Comparison of ENCODE assay signal across 9 mouse cellular contexts in the genomic region with DNA sequence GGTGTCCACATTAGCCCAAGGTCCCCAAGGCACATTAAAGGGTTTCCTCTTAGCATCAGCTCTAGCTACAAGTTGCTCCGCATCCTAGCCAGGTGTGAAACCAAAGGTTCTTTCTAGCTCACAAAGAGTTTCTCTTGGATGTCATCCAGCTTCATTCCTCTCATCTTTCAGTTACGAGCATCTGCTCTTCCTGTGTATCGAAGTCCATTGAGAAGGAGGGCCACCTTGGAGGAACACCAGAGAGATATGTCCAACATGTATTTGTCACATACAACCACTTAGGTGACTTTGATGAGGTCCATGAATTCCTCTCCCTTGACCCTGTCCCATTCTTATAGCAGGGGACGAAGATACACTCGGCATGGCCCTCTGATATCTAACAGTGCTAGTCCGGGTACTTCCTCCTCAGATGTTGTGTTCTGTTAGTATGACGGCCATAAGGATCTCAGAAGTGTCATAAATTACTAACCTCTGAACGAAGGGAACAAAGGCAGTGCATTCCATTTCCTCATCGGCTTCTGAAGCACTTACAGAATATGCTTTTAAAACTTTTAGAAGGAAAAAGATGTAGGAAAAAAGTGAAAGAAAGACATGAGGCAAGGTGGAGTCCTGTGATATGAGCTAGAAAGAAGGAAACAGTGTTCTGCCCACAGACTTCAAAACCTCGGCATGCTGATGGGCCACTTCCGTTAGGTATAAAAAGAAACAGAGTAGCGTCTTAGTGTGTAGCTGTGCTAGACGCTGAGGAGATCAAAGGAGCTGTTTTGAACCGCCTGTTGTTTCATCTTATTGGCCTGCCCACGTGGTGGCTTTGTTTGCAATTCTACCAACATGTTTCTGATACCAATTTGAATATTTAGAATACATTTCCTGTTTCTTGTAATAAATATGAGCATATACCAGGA.
DNase-seq lines count a peak whose midpoint lies in the region; ATAC-seq and TF ChIP-seq lines count a peak whose summit lies in the region.
"Had no signal": no experiment of that assay in that cellular context is flagged by ENCODE, and none has a peak within 500 bp of the region (broad histone marks: within the 10 kb centered on the region; RNA-seq: fewer than 3 reads in every experiment).

No protein-coding gene starts in this region.

- no peak overlapping the region for H3K4me2 ChIP-seq in intestine, embryonic 16.5 days (ENCODE audit: low read depth, low read length)
- no peak overlapping the region for H3K4me2 ChIP-seq in intestine, embryonic 15.5 days (replicated peaks)
- H3K4me2 ChIP-seq in lung, postnatal 0 days (replicated peaks; ENCODE audit: low read depth, low read length), result no peak overlapping the region; the same call in 1 of the 2 replicates
- no peak overlapping the region for H3K4me2 ChIP-seq in forebrain, embryonic 14.5 days (ENCODE audit: low read length)
- no peak overlapping the region for H3K4me2 ChIP-seq in forebrain, embryonic 11.5 days (ENCODE audit: low read depth, low read length, severe bottlenecking)
- no peak overlapping the region for H3K4me2 ChIP-seq in kidney, embryonic 16.5 days (replicated peaks; ENCODE audit: low read depth, low read length)

- no peak for TF ChIP-seq EP300 in lung, postnatal 0 days (IDR thresholded peaks at IDR 0.05)

- peak; percentile 40 for DNase-seq in lung, postnatal 0 days (ENCODE audit: low spot score)
- DNase-seq in splenic B cell, adult 2 months (ENCODE audit: low read depth, low spot score), result peak; percentile 79
- DNase-seq in forebrain, embryonic 14.5 days (ENCODE audit: low spot score), result no peak
- no peak for DNase-seq in forebrain, embryonic 11.5 days (ENCODE audit: low spot score)

- no peak for TF ChIP-seq CTCF in lung, postnatal 0 days (IDR thresholded peaks at IDR 0.05)

- H3K4me3 ChIP-seq in intestine, embryonic 16.5 days (ENCODE audit: low read length), result no peak overlapping the region
- no peak overlapping the region for H3K4me3 ChIP-seq in intestine, embryonic 15.5 days (replicated peaks)
- H3K4me3 ChIP-seq in brown adipose tissue, adult 24 weeks (ENCODE audit: insufficient read depth, low read depth, low read length), result no peak overlapping the region; the same call in 1 of the 2 replicates
- H3K4me3 ChIP-seq in lung, postnatal 0 days (ENCODE audit: low read depth, low read length), result no peak overlapping the region
- H3K4me3 ChIP-seq in forebrain, embryonic 14.5 days (ENCODE audit: low read depth, low read length), result no peak overlapping the region
- H3K4me3 ChIP-seq in forebrain, embryonic 11.5 days (ENCODE audit: low read depth, low read length), result no peak overlapping the region
- no peak overlapping the region for H3K4me3 ChIP-seq in kidney, embryonic 16.5 days (ENCODE audit: low read length)
- H3K4me3 ChIP-seq: myocyte had no signal

- H3K9ac ChIP-seq in intestine, embryonic 16.5 days (ENCODE audit: low read depth, low read length), result no peak overlapping the region
- no peak overlapping the region for H3K9ac ChIP-seq in intestine, embryonic 15.5 days
- no peak overlapping the region for H3K9ac ChIP-seq in lung, postnatal 0 days (replicated peaks; ENCODE audit: low read depth)
- no peak overlapping the region for H3K9ac ChIP-seq in forebrain, embryonic 14.5 days (ENCODE audit: low read length)
- H3K9ac ChIP-seq in forebrain, embryonic 11.5 days (ENCODE audit: low read length), result no peak overlapping the region
- H3K9ac ChIP-seq in kidney, embryonic 16.5 days (replicated peaks; ENCODE audit: low read length), result no peak overlapping the region

- no peaks in the 10 kb centered on the region for H3K36me3 ChIP-seq in intestine, embryonic 16.5 days (ENCODE audit: control insufficient read depth, insufficient read depth, low read length)
- no peaks in the 10 kb centered on the region for H3K36me3 ChIP-seq in intestine, embryonic 15.5 days
- no peaks in the 10 kb centered on the region for H3K36me3 ChIP-seq in lung, postnatal 0 days (ENCODE audit: insufficient read depth, low read length)
- no peaks in the 10 kb centered on the region for H3K36me3 ChIP-seq in splenic B cell, adult 2 months (ENCODE audit: control insufficient read depth, insufficient read depth, low read length, poor library complexity, severe bottlenecking)
- no peaks in the 10 kb centered on the region for H3K36me3 ChIP-seq in forebrain, embryonic 14.5 days (ENCODE audit: control insufficient read depth, insufficient read depth, low read length)
- H3K36me3 ChIP-seq in forebrain, embryonic 11.5 days (ENCODE audit: control insufficient read depth, insufficient read depth, low read length), result no peaks in the 10 kb centered on the region
- H3K36me3 ChIP-seq in kidney, embryonic 16.5 days (ENCODE audit: insufficient read depth, low read length), result no peaks in the 10 kb centered on the region

- WGBS in intestine, embryonic 16.5 days, result 65% methylated on average over 15 of the region's 15 CpGs
- WGBS in intestine, embryonic 15.5 days, result 64% methylated on average over 15 of the region's 15 CpGs
- WGBS in lung, postnatal 0 days, result 48% methylated on average over 15 of the region's 15 CpGs
- whole genome bisulfite sequencing in forebrain, embryonic 14.5 days, result 79% methylated on average over 15 of the region's 15 CpGs
- 88% methylated on average over 15 of the region's 15 CpGs for WGBS in forebrain, embryonic 11.5 days
- 62% methylated on average over 15 of the region's 15 CpGs for WGBS in kidney, embryonic 16.5 days

- peak; percentile 48 for ATAC-seq in intestine, embryonic 16.5 days
- no peak for ATAC-seq in intestine, embryonic 15.5 days
- ATAC-seq in lung, postnatal 0 days, result 0 out of 2 replicates have a peak, but pooled peaks have one; percentile 20
- ATAC-seq in forebrain, embryonic 14.5 days, result no peak
- ATAC-seq in forebrain, embryonic 11.5 days (replicated peaks; ENCODE audit: low FRiP score), result no peak
- ATAC-seq in kidney, embryonic 16.5 days (ENCODE audit: low FRiP score, low TSS enrichment), result no peak

- no peaks in the 10 kb centered on the region for H3K9me3 ChIP-seq in intestine, embryonic 16.5 days (ENCODE audit: control insufficient read depth, low read length)
- H3K9me3 ChIP-seq in intestine, embryonic 15.5 days, result no peaks in the 10 kb centered on the region
- no peaks in the 10 kb centered on the region for H3K9me3 ChIP-seq in lung, postnatal 0 days (ENCODE audit: low read length)
- H3K9me3 ChIP-seq in forebrain, embryonic 14.5 days (replicated peaks; ENCODE audit: control insufficient read depth, low read length), result no peaks in the 10 kb centered on the region
- no peaks in the 10 kb centered on the region for H3K9me3 ChIP-seq in forebrain, embryonic 11.5 days (ENCODE audit: control insufficient read depth, low read length)
- H3K9me3 ChIP-seq in kidney, embryonic 16.5 days (ENCODE audit: low read length), result no peaks in the 10 kb centered on the region

- no peaks in the 10 kb centered on the region for H3K27me3 ChIP-seq in intestine, embryonic 16.5 days (replicated peaks; ENCODE audit: control insufficient read depth, insufficient read depth, low read length)
- no peaks in the 10 kb centered on the region for H3K27me3 ChIP-seq in intestine, embryonic 15.5 days (replicated peaks)
- H3K27me3 ChIP-seq in lung, postnatal 0 days (replicated peaks; ENCODE audit: insufficient read depth, low read length), result no peaks in the 10 kb centered on the region
- no peaks in the 10 kb centered on the region for H3K27me3 ChIP-seq in splenic B cell, adult 2 months (ENCODE audit: control insufficient read depth, insufficient read depth, low read length, poor library complexity, severe bottlenecking)
- no peaks in the 10 kb centered on the region for H3K27me3 ChIP-seq in forebrain, embryonic 14.5 days (replicated peaks; ENCODE audit: control insufficient read depth, insufficient read depth, low read length)
- no peaks in the 10 kb centered on the region for H3K27me3 ChIP-seq in forebrain, embryonic 11.5 days (ENCODE audit: control insufficient read depth, insufficient read depth, low read length)
- no peaks in the 10 kb centered on the region for H3K27me3 ChIP-seq in kidney, embryonic 16.5 days (ENCODE audit: insufficient read depth, low read length)

- no peak overlapping the region for H3K27ac ChIP-seq in intestine, embryonic 16.5 days (ENCODE audit: low read length)
- no peak overlapping the region for H3K27ac ChIP-seq in intestine, embryonic 15.5 days
- peak overlapping the region; percentile 53 for H3K27ac ChIP-seq in brown adipose tissue, adult 24 weeks (replicated peaks; ENCODE audit: low read depth, low read length)
- peak overlapping the region; percentile 16; the same call in 1 of the 2 replicates for H3K27ac ChIP-seq in lung, postnatal 0 days (ENCODE audit: low read length)
- H3K27ac ChIP-seq in forebrain, embryonic 14.5 days (ENCODE audit: low read depth, low read length), result no peak overlapping the region
- no peak overlapping the region for H3K27ac ChIP-seq in forebrain, embryonic 11.5 days (ENCODE audit: low read depth, low read length)
- no peak overlapping the region for H3K27ac ChIP-seq in kidney, embryonic 16.5 days (ENCODE audit: low read length)

- peaks cover 3% of the 10 kb centered on the region for H3K4me1 ChIP-seq in intestine, embryonic 16.5 days (ENCODE audit: control insufficient read depth, insufficient read depth, low read length)
- peaks cover 7% of the 10 kb centered on the region for H3K4me1 ChIP-seq in intestine, embryonic 15.5 days (replicated peaks)
- peaks cover 33% of the 10 kb centered on the region for H3K4me1 ChIP-seq in brown adipose tissue, adult 24 weeks (ENCODE audit: control insufficient read depth, insufficient read depth, insufficient read length, low read length)
- H3K4me1 ChIP-seq in lung, postnatal 0 days (ENCODE audit: insufficient read depth, low read depth, low read length), result peaks cover 9% of the 10 kb centered on the region
- peaks cover 6% of the 10 kb centered on the region for H3K4me1 ChIP-seq in forebrain, embryonic 14.5 days (ENCODE audit: control insufficient read depth, insufficient read depth, low read length)
- no peaks in the 10 kb centered on the region; the same call in 1 of the 2 replicates for H3K4me1 ChIP-seq in forebrain, embryonic 11.5 days (replicated peaks; ENCODE audit: control insufficient read depth, insufficient read depth, low read length)
- peaks cover 16% of the 10 kb centered on the region for H3K4me1 ChIP-seq in kidney, embryonic 16.5 days (ENCODE audit: insufficient read depth, low read length)

Comparison
In these comparisons a context has a peak if more than half of its experiments do, and no peak if none do; other contexts are left out.
1. ATAC-seq: peak in intestine, embryonic 16.5 days (single experiment) and lung, postnatal 0 days (single experiment); none in intestine, embryonic 15.5 days (single experiment), forebrain, embryonic 14.5 days (single experiment), forebrain, embryonic 11.5 days (single experiment) and kidney, embryonic 16.5 days (single experiment).
2. H3K27ac ChIP-seq: peak in brown adipose tissue, adult 24 weeks (single experiment) and lung, postnatal 0 days (single experiment); none in intestine, embryonic 16.5 days (single experiment), intestine, embryonic 15.5 days (single experiment), forebrain, embryonic 14.5 days (single experiment), forebrain, embryonic 11.5 days (single experiment) and kidney, embryonic 16.5 days (single experiment).
3. DNase-seq: peak in lung, postnatal 0 days (single experiment) and splenic B cell, adult 2 months (single experiment); none in forebrain, embryonic 14.5 days (single experiment) and forebrain, embryonic 11.5 days (single experiment).